Mouse (Mus musculus) cerebellum, postnatal 25 days (tissue): ENCODE measurements at regions not wholly inside any gene's neighbourhood (a gene's known extent, or its start where the extent isn't known, plus 50 kb on each side); places are given as distances from the start of the nearest gene placed in this dataset.

ENCODE experiments used
- DNase-seq, 2 experiments: peaks; one replicate each; pipeline ENCODE4 v3.0.0; 2021; ENCODE audit warnings: mixed read lengths in 2 of 2

- DNase-seq = no peak
Observed at GRCm38 (mm10) chr4:153157572-153157971, 325.0 kb downstream of the Ajap1 start.

DNA sequence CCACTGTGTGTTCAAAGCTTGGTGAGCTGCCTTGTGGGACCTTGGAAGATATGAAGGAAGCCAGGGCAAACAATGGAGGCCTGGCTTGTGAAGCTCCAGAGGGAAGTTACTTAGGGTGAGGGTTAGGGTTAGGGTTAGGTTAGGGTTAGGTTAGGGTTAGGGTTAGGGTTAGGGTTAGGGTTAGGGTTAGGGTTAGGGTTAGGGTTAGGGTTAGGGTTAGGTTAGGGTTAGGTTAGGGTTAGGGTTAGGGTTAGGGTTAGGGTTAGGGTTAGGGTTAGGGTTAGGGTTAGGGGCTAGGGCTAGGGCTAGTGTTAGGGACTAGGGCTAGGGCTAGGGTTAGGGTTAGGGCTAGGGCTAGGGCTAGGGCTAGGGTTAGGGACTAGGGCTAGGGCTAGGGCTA is 329.7 kb downstream of the Ajap1 start:
- peak in 1 of 2 experiments; percentile 11 for DNase-seq

GRCm38 (mm10) chr4:153133147-153133546 is 349.5 kb downstream of the Ajap1 start:
- DNase-seq = no peak

DNA sequence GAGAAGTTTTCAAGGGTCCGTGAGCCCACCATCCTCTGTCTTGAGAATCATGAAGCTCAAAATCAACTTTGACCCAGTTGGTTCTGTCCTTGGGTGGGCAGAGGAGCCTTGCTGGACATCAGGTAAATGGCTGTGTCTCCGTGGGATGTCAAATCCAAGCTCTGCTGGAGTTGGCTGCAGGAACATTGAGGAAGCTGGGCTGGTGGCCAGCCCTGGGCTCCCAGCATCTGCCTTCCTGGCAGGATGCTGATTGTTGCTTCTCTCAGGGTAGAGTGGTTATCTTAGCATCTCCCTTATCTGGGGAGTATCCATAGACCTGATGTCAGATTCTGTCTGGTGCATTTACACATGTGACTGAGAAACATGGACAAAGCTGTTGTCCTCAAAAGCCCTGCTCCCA is 353.3 kb downstream of the Ajap1 start:
- peak; percentile 65 to 76 for DNase-seq

DNA sequence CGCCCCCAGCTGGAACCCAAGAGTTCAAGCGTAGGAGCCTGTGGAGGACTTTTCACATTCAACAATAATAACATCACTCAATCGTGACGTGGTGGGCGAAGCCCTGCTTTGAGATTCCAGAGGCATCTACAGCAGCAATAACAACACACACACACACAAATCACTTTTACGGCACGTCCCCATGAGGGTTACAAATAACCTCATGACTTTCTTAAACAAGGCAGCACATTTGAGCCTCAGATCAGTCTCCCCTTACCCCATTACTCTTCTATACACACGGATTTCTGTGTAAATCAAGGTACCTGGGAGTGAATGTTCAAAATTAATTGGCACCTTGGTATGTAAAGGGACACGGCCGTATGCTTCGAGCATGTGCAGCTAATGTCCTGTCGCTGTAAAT is 354.4 kb downstream of the Ajap1 start:
- DNase-seq = no peak

DNA sequence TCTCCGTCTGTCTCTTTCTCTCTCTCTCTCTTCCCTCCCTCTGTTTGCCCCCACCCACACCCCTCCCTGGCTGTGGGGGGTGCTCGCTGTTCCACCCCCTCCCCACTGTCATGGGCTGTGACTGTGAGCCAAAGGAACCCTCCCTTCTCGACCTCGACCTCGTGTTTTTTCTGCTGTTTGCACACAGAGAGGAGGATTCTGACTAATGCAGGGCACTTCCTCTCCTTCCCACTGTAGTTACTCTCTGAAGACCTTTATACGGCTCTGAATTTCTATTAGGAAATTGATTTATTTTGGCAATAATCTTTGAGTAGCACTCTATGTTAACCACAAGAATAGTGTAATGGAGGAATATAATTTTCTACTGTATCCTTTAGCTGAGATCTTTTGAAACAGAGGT is 362.1 kb downstream of the Ajap1 start:
- DNase-seq = no peak

DNA sequence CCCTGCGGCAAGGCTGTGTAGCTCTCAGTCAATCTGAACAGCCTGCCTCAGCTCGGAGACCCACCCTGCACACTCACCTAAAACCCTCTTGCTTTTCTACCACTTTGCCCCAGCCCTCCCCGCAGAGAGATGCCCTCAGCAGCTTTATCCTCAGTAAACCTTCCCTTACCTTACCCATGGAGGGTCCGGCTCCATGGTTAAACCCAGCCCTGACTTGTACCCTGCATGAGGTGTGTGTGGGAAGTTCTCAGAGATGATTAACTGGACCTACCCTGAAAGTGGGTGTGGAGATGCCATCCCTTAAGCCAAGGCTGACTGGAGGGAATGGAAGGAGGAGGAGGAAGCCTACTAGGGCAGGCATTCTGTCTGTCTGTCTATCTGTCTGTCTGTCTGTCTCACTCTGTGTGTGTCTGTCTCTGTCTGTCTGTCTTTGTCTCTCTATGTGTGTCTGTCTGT is 362.9 kb downstream of the Ajap1 start:
- DNase-seq = no peak

GRCm38 (mm10) chr4:153118824-153119646 is 363.6 kb downstream of the Ajap1 start:
- DNase-seq = no peak

DNA sequence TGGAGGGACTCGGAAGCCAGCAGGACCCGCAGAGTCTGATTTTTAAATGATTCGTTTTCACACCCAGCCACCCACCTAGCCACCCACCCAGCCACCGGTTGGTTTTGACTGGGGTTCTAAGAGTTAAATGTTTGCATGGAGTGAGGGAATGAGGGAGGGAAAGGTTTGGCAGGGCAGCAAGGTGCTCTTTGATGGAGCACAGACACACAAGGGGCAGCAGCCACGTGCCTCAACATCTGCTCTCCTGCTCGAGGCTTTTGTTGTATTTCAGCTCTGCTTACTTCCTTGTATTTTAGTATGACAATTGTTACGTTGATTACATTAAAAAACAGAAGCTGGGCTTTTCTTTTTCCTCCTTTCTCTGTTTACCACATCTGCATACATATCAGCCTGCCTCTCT is 367.6 kb downstream of the Ajap1 start:
- no peak for DNase-seq

GRCm38 (mm10) chr4:153113577-153113976 is 369.0 kb downstream of the Ajap1 start:
- no peak for DNase-seq

GRCm38 (mm10) chr4:153110291-153110746 is 372.3 kb downstream of the Ajap1 start:
- DNase-seq = peak; percentile 7 to 30

DNA sequence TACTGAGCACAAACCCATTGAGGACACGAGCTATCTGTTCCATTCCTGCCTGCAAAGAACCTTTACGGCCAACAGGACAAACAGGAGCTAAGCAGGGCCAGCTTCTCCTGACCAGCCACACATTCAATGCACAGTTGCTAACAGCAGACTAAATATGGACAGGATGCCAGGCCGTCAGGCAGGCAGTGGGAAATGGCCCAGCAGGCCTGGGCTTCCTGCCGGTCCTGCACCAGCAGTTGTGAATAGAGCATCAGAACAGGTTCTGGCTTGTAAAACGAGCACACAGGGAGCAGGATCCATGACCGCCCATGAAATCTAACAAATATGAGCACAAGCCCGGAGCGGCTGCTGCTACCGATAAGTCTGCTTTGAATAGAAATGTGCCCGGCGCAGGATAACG is 384.0 kb downstream of the Ajap1 start:
- DNase-seq = peak; percentile 13 to 48

- no peak for DNase-seq
Observed at GRCm38 (mm10) chr4:153097601-153098000, 385.0 kb downstream of the Ajap1 start.

- no peak for DNase-seq
Observed at GRCm38 (mm10) chr4:153093129-153093528, 389.5 kb downstream of the Ajap1 start.

GRCm38 (mm10) chr4:153082166-153082565 is 400.4 kb downstream of the Ajap1 start:
- no peak for DNase-seq

GRCm38 (mm10) chr4:153074590-153074989 is 408.0 kb downstream of the Ajap1 start:
- DNase-seq = no peak

GRCm38 (mm10) chr4:153070190-153070745 is 412.3 kb downstream of the Ajap1 start:
- no peak for DNase-seq

DNA sequence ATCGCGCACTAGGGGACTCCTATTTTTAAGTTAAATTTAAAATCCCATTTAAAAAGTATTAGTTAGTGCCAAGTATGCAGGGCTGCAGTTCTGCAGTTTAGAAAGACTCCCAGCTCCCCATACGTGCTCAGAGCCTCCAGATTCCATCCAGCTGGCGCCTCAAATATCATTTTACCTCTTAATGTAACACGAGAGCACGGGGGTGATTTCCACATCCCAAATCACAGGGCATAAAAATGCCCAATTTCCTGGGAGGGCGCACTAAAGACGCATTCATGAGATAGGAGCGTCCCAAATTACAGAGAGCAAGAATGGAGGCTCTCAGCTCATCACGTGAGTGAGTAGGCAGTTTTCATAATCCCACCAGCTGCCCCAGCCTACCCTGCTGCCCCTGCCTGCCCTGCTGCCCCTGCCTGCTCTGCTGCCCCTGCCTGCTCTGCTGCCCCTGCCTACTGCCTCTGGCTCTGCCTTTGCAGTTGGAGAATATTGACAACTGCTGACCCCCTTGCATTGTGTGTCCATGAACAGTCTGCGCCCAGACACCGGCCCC is 414.1 kb downstream of the Ajap1 start:
- no peak for DNase-seq

- no peak for DNase-seq
Observed at GRCm38 (mm10) chr4:153064021-153064605, 418.5 kb downstream of the Ajap1 start.

GRCm38 (mm10) chr4:153063402-153063801 is 419.2 kb downstream of the Ajap1 start:
- DNase-seq = no peak

DNA sequence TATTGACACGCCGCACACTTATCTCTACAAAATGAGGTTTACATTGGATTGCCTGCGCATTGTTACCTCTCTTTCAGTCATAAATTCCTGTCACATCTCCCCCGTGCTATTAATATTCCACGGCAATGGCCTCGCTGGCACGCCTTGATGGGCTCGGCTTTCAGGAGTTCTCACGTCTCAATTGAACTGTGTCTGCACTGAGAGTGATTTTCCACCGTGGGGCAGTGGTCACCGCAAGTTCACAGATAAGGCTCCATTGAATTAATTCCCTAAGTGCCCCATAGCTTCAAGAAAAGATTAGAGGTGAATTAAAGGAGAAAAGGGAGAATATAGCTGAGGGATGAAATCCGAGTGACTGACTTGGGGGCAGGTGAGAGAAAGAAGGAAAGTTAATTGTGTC is 424.5 kb downstream of the Ajap1 start:
- DNase-seq = no peak

DNA sequence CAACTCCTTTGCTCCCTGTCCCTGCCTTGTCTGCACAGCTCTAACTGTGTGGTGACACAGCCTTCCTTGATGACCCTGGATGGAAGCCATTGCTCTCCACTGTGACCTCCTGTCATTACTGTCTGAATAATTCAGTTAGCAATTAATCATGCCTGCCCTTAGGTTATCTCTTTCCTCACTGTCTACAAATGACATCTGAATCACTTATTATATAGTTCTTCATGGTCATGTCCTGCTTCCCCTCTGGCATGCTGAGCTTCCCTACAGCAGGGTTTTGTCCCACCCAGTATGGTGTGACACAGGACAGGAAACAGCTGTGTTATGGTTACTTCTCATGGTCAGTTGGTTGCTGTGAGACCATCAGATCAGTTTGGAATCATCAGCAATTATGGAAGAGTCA is 458.9 kb downstream of the Ajap1 start:
- no peak for DNase-seq

GRCm38 (mm10) chr4:153019211-153019610 is 463.4 kb downstream of the Ajap1 start:
- no peak for DNase-seq
